Mouse (Mus musculus): ENCODE data around the gene Mturn.

GRCm38 (mm10) chr6:54751621-54752020 lies 70.2 kb downstream of the Mturn start:
- TF ChIP-seq POLR2A (IDR thresholded peaks at IDR 0.05; ENCODE audit: borderline replicate concordance, extremely low read depth, insufficient read depth, insufficient read length, poor library complexity, severe bottlenecking) (no peak), CTCF (IDR thresholded peaks at IDR 0.05; ENCODE audit: borderline replicate concordance, extremely low read depth, insufficient read depth, insufficient read length) (no peak)
